17 mouse cellular contexts compared by ENCODE assay signal in genomic region chr6:13062063-13062462, GRCm38 (mm10). TPM values are rescaled to one million over a fixed set of nuclear protein-coding genes. Genes with fewer than 3 reads are reported as not detected.
DNase-seq lines count a peak whose midpoint lies in the region; ATAC-seq and TF ChIP-seq lines count a peak whose summit lies in the region.
"Had no signal": no experiment of that assay in that cellular context is flagged by ENCODE, and none has a peak within 500 bp of the region (broad histone marks: within the 10 kb centered on the region; RNA-seq: fewer than 3 reads in every experiment).

No protein-coding gene starts in this region.

- no peaks in the 10 kb centered on the region for H3K9me3 ChIP-seq in neural tube, embryonic 15.5 days (replicated peaks)
- H3K9me3 ChIP-seq: embryonic facial prominence, embryonic 10.5 days; forebrain, embryonic 13.5 days; heart, embryonic 13.5 days had no signal

- H3K36me3 ChIP-seq in testis, adult 2 months (ENCODE audit: control insufficient read depth, insufficient read depth, low read length): no peaks in the 10 kb centered on the region
- no peaks in the 10 kb centered on the region for H3K36me3 ChIP-seq in neural tube, embryonic 15.5 days
- H3K36me3 ChIP-seq: embryonic facial prominence, embryonic 10.5 days; heart, embryonic 13.5 days had no signal

- TF ChIP-seq POLR2A in testis, adult 2 months (IDR thresholded peaks at IDR 0.05; ENCODE audit: control insufficient read depth, low read depth, low read length): no peak

- 89% methylated on average over 4 of the region's 4 CpGs for WGBS in neural tube, embryonic 15.5 days

- no peak for DNase-seq in testis, postnatal 10 days (ENCODE audit: low spot score)
- DNase-seq in NIH3T3 (ENCODE audit: low read depth): peak; percentile 21
- no peak for DNase-seq in adrenal gland, postnatal 25 days
- DNase-seq: adrenal gland, adult 8-10 months; cerebellum, adult 11-12 months; cerebellum, postnatal 10 days; forebrain, postnatal 0 days; gastrocnemius, postnatal 25 days; heart, adult 11 months; heart, postnatal 36 days had no signal

- no peak overlapping the region for H3K9ac ChIP-seq in neural tube, embryonic 15.5 days (replicated peaks)
- H3K9ac ChIP-seq: forebrain, embryonic 13.5 days; forebrain, postnatal 0 days; heart, embryonic 13.5 days had no signal

- H3K27ac ChIP-seq in testis, adult 2 months (ENCODE audit: control insufficient read depth, insufficient read depth, low read depth, low read length): peak overlapping the region; percentile 36; the same call in 1 of the 2 replicates
- H3K27ac ChIP-seq in neural tube, embryonic 15.5 days (replicated peaks): no peak overlapping the region
- H3K27ac ChIP-seq: embryonic facial prominence, embryonic 10.5 days; forebrain, embryonic 13.5 days; heart, embryonic 13.5 days had no signal

- H3K27me3 ChIP-seq in testis, adult 2 months (ENCODE audit: control insufficient read depth, insufficient read depth, low read length): no peaks in the 10 kb centered on the region
- H3K27me3 ChIP-seq in neural tube, embryonic 15.5 days (replicated peaks): no peaks in the 10 kb centered on the region
- H3K27me3 ChIP-seq: heart, embryonic 13.5 days had no signal

- H3K4me2 ChIP-seq in neural tube, embryonic 15.5 days: no peak overlapping the region
- H3K4me2 ChIP-seq: forebrain, embryonic 13.5 days; heart, embryonic 13.5 days had no signal

- ATAC-seq in megakaryocyte, adult 5-6 weeks (ENCODE audit: poor library complexity, severe bottlenecking): 0 out of 2 replicates have a peak, but pooled peaks have one; percentile 21
- ATAC-seq in neural tube, embryonic 15.5 days (ENCODE audit: low FRiP score): no peak
- ATAC-seq: forebrain, embryonic 13.5 days; forebrain, postnatal 0 days; hindbrain, embryonic 16.5 days had no signal

- H3K4me3 ChIP-seq in testis, adult 2 months (ENCODE audit: control insufficient read depth, low read depth, low read length): no peak overlapping the region
- no peak overlapping the region for H3K4me3 ChIP-seq in neural tube, embryonic 15.5 days (replicated peaks)
- H3K4me3 ChIP-seq: embryonic facial prominence, embryonic 10.5 days; forebrain, embryonic 13.5 days; heart, embryonic 13.5 days had no signal

- no peaks in the 10 kb centered on the region for H3K4me1 ChIP-seq in testis, adult 2 months (ENCODE audit: control insufficient read depth, insufficient read depth, low read length)
- no peaks in the 10 kb centered on the region for H3K4me1 ChIP-seq in neural tube, embryonic 15.5 days
- H3K4me1 ChIP-seq: forebrain, embryonic 13.5 days had no signal

- no peak for TF ChIP-seq CTCF in testis, adult 2 months (IDR thresholded peaks at IDR 0.05; ENCODE audit: control insufficient read depth, insufficient read depth, insufficient replicate concordance, low read depth, low read length)

RNA-seq across cellular contexts. Expression of gene Tmem106b, which starts 7.5 kb away (rescaled TPM):
- polyA plus RNA-seq in testis, adult 2 months (2012; rRNA removed): 5.3 and 6.1 TPM in 2 replicates
- 29.4 and 38.9 TPM in 2 replicates for total RNA-seq in megakaryocyte, adult 5-6 weeks (2015)
- 45.9 and 48.1 TPM in 2 replicates for total RNA-seq in megakaryocyte, adult 5-6 weeks (2017)
- 34.4 and 34.6 TPM in 2 replicates for polyA plus RNA-seq in neural tube, embryonic 15.5 days (2015; fragmentation: Nextera tagmentation; extraction: Ambion mirVana)
- 93.9 and 154 TPM in 2 replicates for total RNA-seq in adrenal gland, postnatal 25 days (2021)
